Mouse (Mus musculus): ENCODE data around the gene Ephb2. TPM values are rescaled to one million over a fixed set of nuclear protein-coding genes. Genes with fewer than 3 reads are reported as not detected.

Ephb2 gene
- polyA plus RNA-seq, 1 experiment, result 7.2 TPM

DNA sequence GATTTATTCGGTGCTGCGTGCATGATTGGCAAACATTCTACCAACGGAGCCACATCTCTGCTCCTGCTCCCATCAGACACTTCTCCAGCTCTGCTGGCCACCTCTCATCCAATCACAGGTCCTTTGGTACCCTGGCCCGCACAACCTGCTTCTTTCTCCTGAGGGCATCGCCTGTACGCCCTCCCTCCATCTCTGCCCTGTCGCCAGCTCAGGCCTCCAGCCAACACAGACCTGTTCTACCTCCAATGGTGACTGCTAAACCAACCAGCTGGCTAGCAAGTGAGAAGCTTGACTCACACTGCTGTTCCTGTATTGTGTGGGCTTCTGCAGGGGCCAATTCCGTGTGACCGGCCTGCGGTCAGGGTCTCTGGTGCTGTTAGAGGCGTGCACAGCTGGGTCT is 134.6 kb downstream of the Ephb2 start:
- DNase-seq (ENCODE audit: low spot score), result no peak

- DNase-seq (ENCODE audit: low spot score), result no peak
Observed at GRCm38 (mm10) chr4:136699084-136699450, 136.7 kb downstream of the Ephb2 start.

DNA sequence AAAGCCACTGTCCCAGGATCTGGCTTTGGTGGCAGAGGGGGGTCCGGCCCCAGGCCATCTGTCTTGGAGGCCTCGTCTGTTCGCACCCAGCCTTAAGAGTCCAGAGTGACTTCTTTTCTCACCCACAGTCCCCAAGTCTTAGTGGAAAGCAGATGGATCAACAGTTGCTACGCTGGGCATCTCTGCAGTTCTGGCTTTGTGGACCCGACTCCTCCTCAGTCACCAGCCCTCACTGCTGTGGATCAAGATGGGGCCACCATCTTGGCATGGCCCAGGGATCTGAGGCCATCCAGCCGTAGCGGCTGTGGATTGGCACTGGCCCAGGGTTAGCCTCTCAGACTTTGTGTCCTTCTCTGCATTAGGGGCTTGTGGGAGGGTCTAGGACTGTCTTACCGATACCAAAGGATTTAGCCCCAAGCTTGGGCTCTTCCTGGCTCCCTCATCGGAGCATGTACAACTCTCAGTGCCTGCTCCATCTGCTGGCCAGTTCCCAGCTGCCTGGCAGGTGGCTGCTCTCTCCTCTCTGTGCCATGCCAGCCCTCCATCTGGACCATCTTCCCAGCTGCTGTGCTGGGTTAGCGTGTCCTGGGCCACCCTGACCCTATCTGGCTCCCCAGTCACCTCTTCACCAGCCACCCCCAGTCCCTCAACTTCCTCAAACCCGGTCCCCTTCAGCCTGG is 137.2 kb downstream of the Ephb2 start:
- DNase-seq (ENCODE audit: low spot score), result no peak

- no peak for DNase-seq (ENCODE audit: low spot score)
Observed at GRCm38 (mm10) chr4:136697325-136697724, 138.5 kb downstream of the Ephb2 start.

- DNase-seq (ENCODE audit: low spot score), result no peak
Observed at GRCm38 (mm10) chr4:136696381-136696925, 139.3 kb downstream of the Ephb2 start.

DNA sequence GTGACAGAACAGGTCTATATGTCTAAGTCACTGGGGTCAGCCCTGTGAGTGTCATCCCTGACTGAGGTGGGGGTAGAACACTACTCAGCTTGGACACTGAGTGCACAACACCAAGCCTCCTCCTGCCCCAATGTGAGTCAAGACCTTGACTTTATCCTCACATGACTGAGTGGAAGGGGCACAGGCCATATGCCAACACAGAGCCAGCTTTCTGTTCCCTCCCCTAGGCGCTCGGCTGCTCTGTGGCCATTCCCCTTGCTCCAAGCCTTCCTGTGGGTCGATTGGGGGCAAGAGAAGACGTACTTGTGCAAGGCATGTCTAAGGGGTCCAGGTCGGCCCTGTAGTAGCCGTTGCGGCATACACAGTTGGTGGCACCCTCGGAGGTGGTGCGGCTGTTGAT is 140.1 kb downstream of the Ephb2 start:
- DNase-seq (ENCODE audit: low spot score), result no peak

DNA sequence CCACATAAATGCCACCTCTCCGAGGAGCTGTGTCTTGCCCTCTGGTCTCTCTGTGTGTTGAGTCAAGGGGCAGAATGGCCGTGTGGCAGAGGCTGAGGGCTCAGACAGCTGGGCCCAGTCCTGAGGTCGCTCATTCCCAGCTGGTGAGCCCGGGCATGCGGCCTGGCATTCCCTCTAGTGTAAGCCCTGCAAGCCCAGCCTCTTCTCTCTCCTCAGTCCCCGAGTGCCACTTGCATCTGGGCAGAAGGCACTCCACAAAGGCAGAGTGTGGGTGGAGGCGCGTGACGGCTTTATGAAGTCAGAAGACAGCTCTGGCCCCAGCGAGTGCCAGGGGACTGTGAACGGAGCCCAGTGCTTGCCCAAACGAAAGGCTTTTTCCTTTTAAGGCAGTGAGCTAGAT is 145.8 kb downstream of the Ephb2 start:
- DNase-seq (ENCODE audit: low spot score), result no peak

GRCm38 (mm10) chr4:136688113-136688512 is 147.7 kb downstream of the Ephb2 start:
- DNase-seq (ENCODE audit: low spot score), result no peak

DNA sequence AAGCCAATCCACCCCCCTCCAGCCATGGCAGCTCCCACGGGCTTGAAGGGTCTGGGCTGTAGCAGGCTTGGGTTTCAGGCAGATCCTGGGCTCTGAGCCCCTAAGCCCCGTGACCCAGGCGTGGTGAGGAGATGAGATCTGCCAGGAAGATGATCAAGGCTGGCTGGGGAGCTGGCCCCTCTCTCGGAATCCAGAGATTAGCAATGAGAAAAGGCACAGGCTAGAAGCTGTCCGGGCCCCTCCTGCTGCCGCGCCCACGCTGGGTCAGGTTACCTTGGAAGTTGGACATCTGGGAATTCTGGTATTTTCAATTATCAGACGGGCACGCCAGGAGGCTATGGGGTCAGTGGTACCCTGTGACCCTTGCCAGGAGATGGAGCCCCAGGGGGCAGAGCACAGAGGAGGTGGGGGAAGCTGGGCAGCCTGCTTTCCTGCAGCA is 150.3 kb downstream of the Ephb2 start:
- DNase-seq (ENCODE audit: low spot score), result no peak

GRCm38 (mm10) chr4:136684485-136684884 is 151.3 kb downstream of the Ephb2 start:
- no peak for DNase-seq (ENCODE audit: low spot score)

GRCm38 (mm10) chr4:136680641-136681040 is 155.1 kb downstream of the Ephb2 start:
- DNase-seq (ENCODE audit: low spot score), result no peak

DNA sequence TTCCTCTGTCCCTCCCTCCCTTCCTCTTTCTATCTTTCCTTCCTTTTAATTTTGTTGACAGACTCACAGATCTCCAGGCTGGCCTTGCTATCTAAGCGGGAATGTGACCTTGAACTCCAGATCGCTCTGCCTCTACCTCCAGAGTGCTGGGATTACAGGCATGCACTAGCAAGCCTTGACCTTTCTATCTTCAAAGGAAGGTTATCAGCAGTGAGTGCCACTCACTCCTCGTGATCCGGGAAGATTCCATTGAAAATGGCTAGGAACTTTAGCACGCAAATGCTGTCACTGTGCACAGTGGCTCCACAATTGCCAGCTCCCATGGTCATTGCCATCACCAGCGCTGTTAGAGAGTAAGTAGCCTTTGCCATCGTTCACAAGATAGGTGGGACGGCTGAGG is 156.6 kb downstream of the Ephb2 start:
- no peak for DNase-seq (ENCODE audit: low spot score)

GRCm38 (mm10) chr4:136678480-136678879 is 157.3 kb downstream of the Ephb2 start:
- peak; percentile 66 for DNase-seq (ENCODE audit: low spot score)

DNA sequence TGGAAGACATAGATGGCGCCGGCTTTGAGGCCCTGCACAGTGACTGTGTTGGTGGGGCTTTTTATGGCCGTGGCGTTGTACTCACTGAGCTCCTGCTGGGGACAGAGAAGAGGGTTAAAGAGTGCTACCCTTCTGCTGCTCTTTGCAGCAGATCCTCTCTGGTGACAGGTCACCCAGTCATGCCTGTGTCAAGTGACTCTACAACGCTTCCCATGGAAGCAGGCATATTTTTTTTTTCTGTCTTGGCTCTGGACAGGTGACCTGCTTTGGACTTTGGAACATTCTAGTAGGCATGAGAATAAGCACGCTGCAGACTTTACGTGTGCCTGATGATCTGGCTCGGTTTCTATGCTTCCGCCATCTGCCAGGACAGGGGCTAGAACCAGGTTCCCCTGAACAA is 160.3 kb downstream of the Ephb2 start:
- no peak for DNase-seq (ENCODE audit: low spot score)

GRCm38 (mm10) chr4:136672335-136673090 is 163.3 kb downstream of the Ephb2 start:
- DNase-seq (ENCODE audit: low spot score), result no peak

DNA sequence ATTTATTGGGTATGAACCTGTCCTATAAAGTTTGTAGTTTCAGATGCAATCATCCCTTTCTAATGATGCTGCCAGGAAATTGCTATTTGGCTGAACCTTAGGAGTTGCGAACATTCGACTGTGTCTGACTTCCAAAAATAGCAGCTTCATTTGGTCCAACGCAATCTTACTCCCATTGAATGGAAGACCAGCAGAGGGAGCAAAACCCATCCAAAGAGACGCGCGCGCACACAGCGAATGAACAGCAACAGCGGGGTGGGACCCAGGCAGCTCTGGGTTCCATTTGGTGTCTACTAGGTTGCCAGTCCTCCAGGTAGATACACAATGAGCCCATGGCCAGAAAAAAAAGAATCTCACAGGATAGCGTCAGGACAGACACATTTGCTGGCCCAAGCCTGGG is 168.0 kb downstream of the Ephb2 start:
- DNase-seq (ENCODE audit: low spot score), result no peak

GRCm38 (mm10) chr4:136666002-136666401 is 169.8 kb downstream of the Ephb2 start:
- no peak for DNase-seq (ENCODE audit: low spot score)

- no peak for DNase-seq (ENCODE audit: low spot score)
Observed at GRCm38 (mm10) chr4:136665068-136665467, 170.7 kb downstream of the Ephb2 start.

DNA sequence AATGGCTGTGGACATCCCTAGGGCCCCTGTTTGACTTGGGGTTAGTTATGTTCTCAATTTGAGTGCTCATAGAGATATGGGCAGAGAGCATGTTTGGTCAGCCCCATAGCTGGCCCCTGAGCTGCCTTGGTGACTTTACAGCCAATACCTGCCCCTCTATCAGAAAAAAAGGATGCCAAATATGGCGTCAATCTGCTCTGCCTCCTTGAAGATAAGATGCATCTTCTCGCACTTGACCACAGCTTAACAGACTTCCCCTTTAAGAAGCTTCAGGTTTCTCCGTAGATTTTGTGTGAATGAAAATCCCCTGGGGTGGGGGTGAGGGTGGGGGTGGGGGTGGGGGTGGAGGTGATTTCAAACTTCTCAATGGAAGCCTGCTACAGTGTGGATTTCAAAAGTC is 177.9 kb downstream of the Ephb2 start:
- no peak for DNase-seq (ENCODE audit: low spot score)

DNA sequence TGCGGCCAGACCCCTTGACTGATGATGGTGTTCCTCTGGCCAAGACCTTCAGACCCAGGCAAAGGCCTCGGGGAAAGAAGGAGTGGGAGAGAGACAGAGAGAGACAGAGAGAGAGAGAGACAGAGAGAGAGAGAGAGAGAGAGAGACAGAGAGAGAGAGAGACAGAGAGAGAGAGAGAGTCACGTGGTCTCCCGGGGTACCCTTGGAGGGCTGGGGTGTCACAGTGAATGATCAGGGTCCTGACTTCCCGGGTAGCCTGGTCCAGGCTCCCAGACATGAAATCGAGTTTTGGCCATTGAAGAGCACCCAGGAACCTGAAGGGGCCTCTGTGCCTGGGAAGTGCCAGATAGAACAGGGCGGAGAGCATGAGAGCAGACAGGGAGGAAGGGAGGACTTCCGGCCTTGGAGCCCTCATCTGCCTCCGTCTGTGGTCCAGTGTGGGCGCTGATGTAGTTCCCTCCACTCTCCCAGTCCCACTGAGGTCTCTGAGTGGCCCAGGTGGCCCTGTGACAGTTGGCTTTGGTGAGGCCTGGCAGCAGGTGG is 182.0 kb downstream of the Ephb2 start:
- no peak for DNase-seq (ENCODE audit: low spot score)

DNA sequence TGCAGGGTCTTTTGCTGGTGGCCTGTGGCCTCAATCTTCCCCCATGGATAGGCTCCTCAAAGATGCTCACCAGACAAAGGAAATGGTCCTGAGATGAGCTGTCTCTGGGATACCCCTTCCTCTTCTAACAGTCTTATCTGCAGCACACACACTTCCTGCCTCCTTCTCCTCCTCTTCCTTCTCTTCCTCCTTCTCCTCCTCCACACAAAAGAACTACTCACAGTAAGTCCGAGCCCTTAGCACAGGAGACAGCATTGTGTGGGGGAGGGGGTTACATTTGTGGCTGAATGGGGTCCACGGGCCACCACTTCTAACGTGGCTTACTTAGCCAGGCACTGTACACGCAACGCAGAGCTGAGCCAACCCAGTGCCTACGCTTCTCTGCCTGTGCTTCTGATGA is 182.8 kb downstream of the Ephb2 start:
- DNase-seq (ENCODE audit: low spot score), result no peak

GRCm38 (mm10) chr4:136652528-136652910 is 183.3 kb downstream of the Ephb2 start:
- DNase-seq (ENCODE audit: low spot score), result no peak

Data from urinary bladder, adult 2 months (tissue).